Mouse (Mus musculus): ENCODE results near the gene Olfr406. TPM values are rescaled to one million over a fixed set of nuclear protein-coding genes. Genes with fewer than 3 reads are reported as not detected.

The Olfr406 gene
- polyA plus RNA-seq (2017; shearing (Covaris generic)), result not detected

DNA sequence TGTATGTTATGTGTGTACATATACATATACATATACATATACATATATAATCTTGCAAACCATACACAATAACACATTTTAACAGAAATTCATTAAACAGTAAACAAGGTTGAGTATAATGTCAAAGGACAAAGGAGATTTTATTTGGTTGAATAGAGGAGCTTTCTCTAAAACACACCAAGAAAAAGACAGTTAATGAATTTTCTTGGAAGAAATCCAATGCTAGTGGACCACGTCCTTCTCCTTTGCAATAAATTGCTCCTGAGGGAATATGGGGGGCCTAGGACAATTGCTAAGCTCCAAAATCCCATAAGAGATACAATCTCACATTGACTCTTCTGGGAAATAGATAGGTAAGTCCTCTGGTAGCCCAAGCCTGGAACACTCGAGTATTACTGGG is at the start of gene Olfr406:
TSS of gene Olfr406 (plus strand) at position 301 of the 400 bp plus-strand sequence.

DNA sequence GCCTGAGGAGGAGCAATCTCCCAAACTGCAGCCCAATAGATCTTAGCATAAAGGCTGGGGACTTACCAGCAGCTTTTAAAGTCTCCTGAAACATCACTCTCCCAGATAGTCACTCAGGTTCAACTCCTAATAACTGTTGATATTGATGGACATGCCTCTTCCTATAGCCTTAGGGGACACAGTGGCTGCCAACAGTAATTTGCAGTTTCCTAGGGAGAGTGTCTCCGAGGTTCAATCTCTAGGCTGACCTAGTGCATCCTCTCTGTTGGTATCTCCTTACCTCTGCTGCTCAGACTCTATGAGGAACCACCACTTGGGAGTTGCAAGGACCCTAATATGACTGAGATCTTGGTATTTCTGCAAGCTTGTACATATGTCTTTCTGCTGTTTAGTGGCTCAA is 48.3 kb upstream of the Olfr406 start, which contains the start of gene Olfr43:
TSS of gene Olfr43 (minus strand) at position 101 of the 400 bp plus-strand sequence.

GRCm38 (mm10) chr11:74283436-74283835 is 23.8 kb downstream of the Olfr406 start, which contains the start of gene Olfr59:
Olfr59 (plus strand) TSS chr11:74283736.

Other genes with a start within 250 kb of the Olfr406 start
- not detected for gene Olfr139, start 203.3 kb upstream of the Olfr406 start, polyA plus RNA-seq (2017; shearing (Covaris generic))
- gene Olfr399, start 203.2 kb upstream of the Olfr406 start, polyA plus RNA-seq (2017; shearing (Covaris generic)), result not detected
- gene Zfp616, start 189.9 kb upstream of the Olfr406 start, polyA plus RNA-seq (2017; shearing (Covaris generic)), result not detected
- not detected for gene Olfr401, start 146.1 kb upstream of the Olfr406 start, polyA plus RNA-seq (2017; shearing (Covaris generic))
- gene Olfr402, start 106.3 kb upstream of the Olfr406 start, polyA plus RNA-seq (2017; shearing (Covaris generic)), result not detected
- gene Olfr403, start 73.6 kb upstream of the Olfr406 start, polyA plus RNA-seq (2017; shearing (Covaris generic)), result not detected
- not detected for gene Olfr43, start 48.4 kb upstream of the Olfr406 start, polyA plus RNA-seq (2017; shearing (Covaris generic))
- gene Olfr59, start 23.9 kb downstream of the Olfr406 start, polyA plus RNA-seq (2017; shearing (Covaris generic)), result not detected
- gene Olfr410, start 78.2 kb downstream of the Olfr406 start, polyA plus RNA-seq (2017; shearing (Covaris generic)), result not detected
- not detected for gene Olfr411, start 92.8 kb downstream of the Olfr406 start, polyA plus RNA-seq (2017; shearing (Covaris generic))
- gene Olfr412, start 102.3 kb downstream of the Olfr406 start, polyA plus RNA-seq (2017; shearing (Covaris generic)), result not detected

All from effector memory CD4-positive, alpha-beta T cell, adult 5 months (primary cell).